Mouse (Mus musculus): ENCODE results near the gene Cited1. TPM values are rescaled to one million over a fixed set of nuclear protein-coding genes. Genes with fewer than 3 reads are reported as not detected.

The Cited1 gene
- polyA plus RNA-seq, 2 experiments = 31.3 to 32.5 TPM

Small RNA genes lying within 50 kb of the gene (microRNA-seq; reads per million reads assigned to microRNA genes)
- gene Gm26318 = not detected

Other genes starting within 250 kb of the Cited1 start
- gene Rtl5, start 180.9 kb downstream of the Cited1 start, polyA plus RNA-seq (2012; rRNA removed) = 24.8 and 28.8 TPM in 2 replicates
- gene Rtl5, start 180.9 kb downstream of the Cited1 start, polyA plus RNA-seq (2014; fragmentation: Nextera tagmentation; extraction: Ambion mirVana) = 1.1 and 1.6 TPM in 2 replicates
- 19.8 and 46.3 TPM in 2 replicates for gene Pin4, start 132.7 kb downstream of the Cited1 start, polyA plus RNA-seq (2012; rRNA removed)
- 62.3 and 66.0 TPM in 2 replicates for gene Pin4, start 132.7 kb downstream of the Cited1 start, polyA plus RNA-seq (2014; fragmentation: Nextera tagmentation; extraction: Ambion mirVana)
- gene Ercc6l, start 95.1 kb downstream of the Cited1 start, polyA plus RNA-seq (2012; rRNA removed) = 4.5 and 6.1 TPM in 2 replicates
- 10.9 and 12.0 TPM in 2 replicates for gene Ercc6l, start 95.1 kb downstream of the Cited1 start, polyA plus RNA-seq (2014; fragmentation: Nextera tagmentation; extraction: Ambion mirVana)
- gene Rps4x, start 62.8 kb downstream of the Cited1 start, polyA plus RNA-seq (2012; rRNA removed) = 1,357 and 1,784 TPM in 2 replicates
- 995 and 1,012 TPM in 2 replicates for gene Rps4x, start 62.8 kb downstream of the Cited1 start, polyA plus RNA-seq (2014; fragmentation: Nextera tagmentation; extraction: Ambion mirVana)

Data from limb, embryonic 14.5 days (tissue).